Mouse (Mus musculus): Measurements from ENCODE around the gene Obp1a. TPM values are rescaled to one million over a fixed set of nuclear protein-coding genes. Genes with fewer than 3 reads are reported as not detected.

Obp1a gene
- polyA plus RNA-seq (2015; fragmentation: Nextera tagmentation; extraction: Ambion mirVana) = not detected in 2 replicates

DNA sequence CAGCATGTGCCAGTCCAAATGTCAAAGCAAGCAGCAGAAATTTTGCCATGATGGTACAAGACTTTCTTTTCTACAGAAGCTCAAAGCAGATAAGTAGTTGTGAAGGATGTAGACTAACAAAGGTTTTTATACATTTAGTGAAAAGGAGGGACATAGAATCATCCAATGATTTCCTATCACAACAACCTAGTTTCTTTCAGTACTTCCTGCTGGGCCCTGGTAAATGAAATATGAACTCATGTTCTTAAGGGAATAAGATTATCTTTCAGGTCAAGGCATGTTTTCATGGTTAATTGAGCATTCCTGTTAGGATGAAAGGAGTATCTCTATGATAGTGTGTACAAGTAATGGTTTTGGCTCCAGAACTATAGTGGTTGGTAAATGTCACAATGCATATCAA lies at the start of gene Obp1a:
Gene Obp1a, minus strand, starts transcription at position 101 of the 400 bp plus-strand sequence.
- Histone ChIP-seq H3K36me3 (ENCODE audit: insufficient read depth, low read length) (no peaks in the 10 kb centered on the region), H3K4me1 (ENCODE audit: insufficient read depth, low read depth, low read length) (no peaks in the 10 kb centered on the region), H3K9me3 (ENCODE audit: low read length) (no peaks in the 10 kb centered on the region), H3K9ac (replicated peaks; ENCODE audit: low read depth) (no peak within 1 kb of the TSS), H3K4me3 (ENCODE audit: low read depth, low read length) (no peak within 1 kb of the TSS), H3K27ac (ENCODE audit: low read length) (no peak within 1 kb of the TSS), H3K27me3 (replicated peaks; ENCODE audit: insufficient read depth, low read length) (no peaks in the 10 kb centered on the region), H3K4me2 (replicated peaks; ENCODE audit: low read depth, low read length) (no peak within 1 kb of the TSS)
- DNase-seq (ENCODE audit: low spot score) (no peak), ATAC-seq (no peak)
- TF ChIP-seq CTCF (IDR thresholded peaks at IDR 0.05) = no peak
- TF ChIP-seq EP300 (IDR thresholded peaks at IDR 0.05) = no peak

DNA sequence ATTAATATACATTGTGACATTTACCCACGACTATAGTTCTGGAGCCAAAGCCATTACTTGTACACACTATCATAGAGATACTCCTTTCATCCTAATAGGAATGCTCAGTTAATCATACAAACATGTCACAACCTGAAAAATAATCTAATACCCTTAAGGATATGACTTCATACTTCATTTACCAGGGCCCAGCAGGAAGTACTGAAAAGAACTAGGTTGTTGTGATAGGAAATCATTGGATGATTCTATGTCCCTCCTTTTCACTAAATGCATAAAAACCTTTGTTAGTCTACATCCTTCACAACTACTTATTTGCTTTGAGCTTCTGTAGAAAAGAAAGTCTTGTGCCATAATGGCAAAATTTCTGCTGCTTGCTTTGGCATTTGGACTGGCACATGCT lies 34.0 kb upstream of the Obp1a start, which contains the start of gene Gm5938:
Gene Gm5938, plus strand, starts transcription at position 301 of the 400 bp plus-strand sequence.
- Histone ChIP-seq H3K4me3 (ENCODE audit: low read depth, low read length) (no peak within 1 kb of the TSS), H3K36me3 (ENCODE audit: insufficient read depth, low read length) (no peaks in the 10 kb centered on the region), H3K9me3 (ENCODE audit: low read length) (no peaks in the 10 kb centered on the region), H3K27ac (ENCODE audit: low read length) (no peak within 1 kb of the TSS), H3K9ac (replicated peaks; ENCODE audit: low read depth) (no peak within 1 kb of the TSS), H3K4me2 (replicated peaks; ENCODE audit: low read depth, low read length) (no peak within 1 kb of the TSS), H3K27me3 (replicated peaks; ENCODE audit: insufficient read depth, low read length) (no peaks in the 10 kb centered on the region), H3K4me1 (ENCODE audit: insufficient read depth, low read depth, low read length) (no peaks in the 10 kb centered on the region)
- TF ChIP-seq CTCF (IDR thresholded peaks at IDR 0.05) = no peak
- no peak for TF ChIP-seq EP300 (IDR thresholded peaks at IDR 0.05)
- no peak for ATAC-seq
- no peak for DNase-seq (ENCODE audit: low spot score)
- 52% methylated on average over 1 of the region's 1 CpGs for WGBS

Other genes with a start within 250 kb of the Obp1a start
- not detected in 2 replicates for gene Pbsn, start 237.8 kb downstream of the Obp1a start, polyA plus RNA-seq (2015; fragmentation: Nextera tagmentation; extraction: Ambion mirVana)
- gene Gm14744, start 226.6 kb downstream of the Obp1a start, polyA plus RNA-seq (2015; fragmentation: Nextera tagmentation; extraction: Ambion mirVana) = not detected in 2 replicates
- not detected in 2 replicates for gene 5430402E10Rik, start 166.3 kb downstream of the Obp1a start, polyA plus RNA-seq (2015; fragmentation: Nextera tagmentation; extraction: Ambion mirVana)
- not detected in 2 replicates for gene Gm5938, start 34.1 kb upstream of the Obp1a start, polyA plus RNA-seq (2015; fragmentation: Nextera tagmentation; extraction: Ambion mirVana)
- not detected in 2 replicates for gene Obp1b, start 95.4 kb upstream of the Obp1a start, polyA plus RNA-seq (2015; fragmentation: Nextera tagmentation; extraction: Ambion mirVana)
- gene Gm14743, start 154.5 kb upstream of the Obp1a start, polyA plus RNA-seq (2015; fragmentation: Nextera tagmentation; extraction: Ambion mirVana) = not detected in 2 replicates

Measured in lung, postnatal 0 days (tissue).